Mouse (Mus musculus): Measurements from ENCODE around the gene Thsd7b. TPM values are rescaled to one million over a fixed set of nuclear protein-coding genes. Genes with fewer than 3 reads are reported as not detected.

Thsd7b gene
- polyA plus RNA-seq, 1 experiment from 2014 or later, result 0.82 TPM

GRCm38 (mm10) chr1:129867714-129868113, 594.6 kb downstream of the Thsd7b start:
- no peak overlapping the region for H3K4me2 ChIP-seq
- no peak overlapping the region for H3K27ac ChIP-seq (ENCODE audit: low read depth, low read length)
- no peaks in the 10 kb centered on the region for H3K4me1 ChIP-seq (replicated peaks; ENCODE audit: control insufficient read depth, insufficient read depth, low read length)
- WGBS, result 79% methylated on average over 6 of the region's 6 CpGs
- no peak overlapping the region for H3K9ac ChIP-seq (ENCODE audit: low read depth, low read length)
- no peaks in the 10 kb centered on the region for H3K36me3 ChIP-seq (ENCODE audit: control insufficient read depth, insufficient read depth, low read length)
- ATAC-seq (replicated peaks; ENCODE audit: low FRiP score) (no peak), DNase-seq (ENCODE audit: low spot score) (no peak)
- no peaks in the 10 kb centered on the region for H3K9me3 ChIP-seq (ENCODE audit: control insufficient read depth, low read length)
- no peaks in the 10 kb centered on the region for H3K27me3 ChIP-seq (replicated peaks; ENCODE audit: control insufficient read depth, insufficient read depth, low read length)
- no peak overlapping the region for H3K4me3 ChIP-seq (ENCODE audit: low read depth, low read length)

GRCm38 (mm10) chr1:129874355-129874754, 601.3 kb downstream of the Thsd7b start:
- WGBS, result 72% methylated on average over 4 of the region's 4 CpGs
- Histone ChIP-seq H3K4me2 (no peak overlapping the region), H3K36me3 (ENCODE audit: control insufficient read depth, insufficient read depth, low read length) (no peaks in the 10 kb centered on the region), H3K27ac (ENCODE audit: low read depth, low read length) (no peak overlapping the region), H3K4me3 (ENCODE audit: low read depth, low read length) (no peak overlapping the region), H3K4me1 (replicated peaks; ENCODE audit: control insufficient read depth, insufficient read depth, low read length) (no peaks in the 10 kb centered on the region), H3K9me3 (ENCODE audit: control insufficient read depth, low read length) (no peaks in the 10 kb centered on the region), H3K9ac (ENCODE audit: low read depth, low read length) (no peak overlapping the region), H3K27me3 (replicated peaks; ENCODE audit: control insufficient read depth, insufficient read depth, low read length) (no peaks in the 10 kb centered on the region)
- DNase-seq (ENCODE audit: low spot score), result no peak
- no peak for ATAC-seq (replicated peaks; ENCODE audit: low FRiP score)

DNA sequence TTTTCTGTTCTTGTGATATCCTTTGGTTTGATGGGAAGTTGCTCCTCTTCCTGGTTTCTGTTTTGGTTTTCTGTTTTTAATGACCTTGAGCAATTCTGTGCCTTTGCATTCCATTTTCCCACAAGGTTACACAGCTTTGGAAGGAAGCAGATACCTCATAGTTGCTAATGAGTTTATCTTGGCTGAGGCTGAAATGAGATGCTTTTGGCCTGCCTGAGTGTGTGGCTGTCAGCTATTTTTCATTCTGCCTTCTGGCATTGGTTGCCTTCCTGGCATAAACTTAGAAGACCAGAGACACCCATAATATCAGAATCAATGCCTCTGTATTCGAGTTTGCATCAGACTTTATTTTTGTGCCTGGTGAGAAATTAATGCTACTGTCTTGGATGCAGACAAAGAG, 614.8 kb downstream of the Thsd7b start:
- H3K4me3 ChIP-seq (ENCODE audit: low read depth, low read length), result no peak overlapping the region
- no peaks in the 10 kb centered on the region for H3K27me3 ChIP-seq (replicated peaks; ENCODE audit: control insufficient read depth, insufficient read depth, low read length)
- no peaks in the 10 kb centered on the region for H3K36me3 ChIP-seq (ENCODE audit: control insufficient read depth, insufficient read depth, low read length)
- 47% methylated on average over 1 of the region's 1 CpGs for WGBS
- DNase-seq (ENCODE audit: low spot score), result no peak
- no peak for ATAC-seq (replicated peaks; ENCODE audit: low FRiP score)
- H3K27ac ChIP-seq (ENCODE audit: low read depth, low read length), result no peak overlapping the region
- no peak overlapping the region for H3K4me2 ChIP-seq
- H3K9ac ChIP-seq (ENCODE audit: low read depth, low read length), result no peak overlapping the region
- H3K4me1 ChIP-seq (replicated peaks; ENCODE audit: control insufficient read depth, insufficient read depth, low read length), result no peaks in the 10 kb centered on the region
- H3K9me3 ChIP-seq (ENCODE audit: control insufficient read depth, low read length), result no peaks in the 10 kb centered on the region

DNA sequence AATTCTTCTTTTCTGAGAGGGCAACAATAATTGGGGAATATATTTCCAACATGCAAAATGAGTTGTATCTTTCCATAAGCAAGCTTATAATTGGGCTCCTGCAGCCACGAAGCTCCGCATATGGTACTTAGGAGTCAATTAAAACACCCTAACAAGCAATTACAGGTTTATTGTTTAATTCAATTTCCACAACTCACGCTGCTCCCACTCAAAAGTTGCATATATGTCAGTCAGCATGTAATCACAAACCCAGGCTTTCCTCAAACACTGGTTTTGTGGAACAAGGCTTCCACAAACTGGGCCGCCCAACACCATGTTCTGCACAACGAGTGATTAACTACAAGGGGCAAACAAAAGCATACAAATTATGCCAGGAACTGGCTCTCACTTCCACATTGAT, 625.0 kb downstream of the Thsd7b start:
- no peak overlapping the region for H3K27ac ChIP-seq (ENCODE audit: low read depth, low read length)
- H3K36me3 ChIP-seq (ENCODE audit: control insufficient read depth, insufficient read depth, low read length), result no peaks in the 10 kb centered on the region
- WGBS, result 82% methylated on average over 5 of the region's 5 CpGs
- ATAC-seq (replicated peaks; ENCODE audit: low FRiP score) (no peak), DNase-seq (ENCODE audit: low spot score) (no peak)
- no peak overlapping the region for H3K4me3 ChIP-seq (ENCODE audit: low read depth, low read length)
- H3K9ac ChIP-seq (ENCODE audit: low read depth, low read length), result no peak overlapping the region
- no peak overlapping the region for H3K4me2 ChIP-seq
- H3K4me1 ChIP-seq (replicated peaks; ENCODE audit: control insufficient read depth, insufficient read depth, low read length), result no peaks in the 10 kb centered on the region
- H3K9me3 ChIP-seq (ENCODE audit: control insufficient read depth, low read length), result no peaks in the 10 kb centered on the region
- H3K27me3 ChIP-seq (replicated peaks; ENCODE audit: control insufficient read depth, insufficient read depth, low read length), result no peaks in the 10 kb centered on the region

- Histone ChIP-seq H3K4me3 (ENCODE audit: low read depth, low read length) (no peak overlapping the region), H3K27ac (ENCODE audit: low read depth, low read length) (no peak overlapping the region), H3K4me1 (replicated peaks; ENCODE audit: control insufficient read depth, insufficient read depth, low read length) (no peaks in the 10 kb centered on the region), H3K4me2 (no peak overlapping the region), H3K36me3 (ENCODE audit: control insufficient read depth, insufficient read depth, low read length) (no peaks in the 10 kb centered on the region), H3K9me3 (ENCODE audit: control insufficient read depth, low read length) (no peaks in the 10 kb centered on the region), H3K27me3 (replicated peaks; ENCODE audit: control insufficient read depth, insufficient read depth, low read length) (no peaks in the 10 kb centered on the region), H3K9ac (ENCODE audit: low read depth, low read length) (no peak overlapping the region)
- 37% methylated on average over 4 of the region's 4 CpGs for WGBS
- DNase-seq (ENCODE audit: low spot score) (no peak), ATAC-seq (replicated peaks; ENCODE audit: low FRiP score) (no peak)
Observed at GRCm38 (mm10) chr1:129915484-129915883, 642.4 kb downstream of the Thsd7b start.

DNA sequence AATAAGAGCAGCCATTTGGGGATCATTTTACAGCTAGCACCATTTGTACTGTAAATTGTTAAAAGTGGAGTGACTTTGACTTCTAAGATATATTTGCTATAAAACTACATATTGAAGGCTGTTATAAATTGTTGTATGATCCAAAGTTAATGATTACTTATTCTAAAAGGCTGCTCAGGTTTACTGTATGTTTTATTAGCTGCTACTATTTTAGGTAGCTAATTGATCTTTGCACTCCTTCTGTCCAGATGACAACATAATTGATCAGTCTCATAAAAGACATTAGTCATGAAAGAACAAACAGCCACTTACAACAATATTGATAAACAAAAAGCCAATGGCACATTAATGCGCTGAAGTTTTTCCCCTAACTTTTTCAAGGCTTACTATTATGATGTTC, 644.5 kb downstream of the Thsd7b start:
- no peak overlapping the region for H3K27ac ChIP-seq (ENCODE audit: low read depth, low read length)
- 78% methylated on average over 1 of the region's 1 CpGs for WGBS
- H3K27me3 ChIP-seq (replicated peaks; ENCODE audit: control insufficient read depth, insufficient read depth, low read length), result no peaks in the 10 kb centered on the region
- no peaks in the 10 kb centered on the region for H3K4me1 ChIP-seq (replicated peaks; ENCODE audit: control insufficient read depth, insufficient read depth, low read length)
- no peaks in the 10 kb centered on the region for H3K9me3 ChIP-seq (ENCODE audit: control insufficient read depth, low read length)
- DNase-seq (ENCODE audit: low spot score) (no peak), ATAC-seq (replicated peaks; ENCODE audit: low FRiP score) (no peak)
- no peak overlapping the region for H3K4me3 ChIP-seq (ENCODE audit: low read depth, low read length)
- no peaks in the 10 kb centered on the region for H3K36me3 ChIP-seq (ENCODE audit: control insufficient read depth, insufficient read depth, low read length)
- H3K9ac ChIP-seq (ENCODE audit: low read depth, low read length), result no peak overlapping the region
- H3K4me2 ChIP-seq, result no peak overlapping the region

GRCm38 (mm10) chr1:129919385-129919784, 646.3 kb downstream of the Thsd7b start:
- no peaks in the 10 kb centered on the region for H3K4me1 ChIP-seq (replicated peaks; ENCODE audit: control insufficient read depth, insufficient read depth, low read length)
- no peak overlapping the region for H3K27ac ChIP-seq (ENCODE audit: low read depth, low read length)
- no peaks in the 10 kb centered on the region for H3K9me3 ChIP-seq (ENCODE audit: control insufficient read depth, low read length)
- no peak overlapping the region for H3K4me3 ChIP-seq (ENCODE audit: low read depth, low read length)
- no peaks in the 10 kb centered on the region for H3K36me3 ChIP-seq (ENCODE audit: control insufficient read depth, insufficient read depth, low read length)
- no peak overlapping the region for H3K4me2 ChIP-seq
- H3K9ac ChIP-seq (ENCODE audit: low read depth, low read length), result no peak overlapping the region
- ATAC-seq (replicated peaks; ENCODE audit: low FRiP score) (peak; percentile 51), DNase-seq (ENCODE audit: low spot score) (no peak)
- no peaks in the 10 kb centered on the region for H3K27me3 ChIP-seq (replicated peaks; ENCODE audit: control insufficient read depth, insufficient read depth, low read length)
- WGBS, result 26% methylated on average over 1 of the region's 1 CpGs

DNA sequence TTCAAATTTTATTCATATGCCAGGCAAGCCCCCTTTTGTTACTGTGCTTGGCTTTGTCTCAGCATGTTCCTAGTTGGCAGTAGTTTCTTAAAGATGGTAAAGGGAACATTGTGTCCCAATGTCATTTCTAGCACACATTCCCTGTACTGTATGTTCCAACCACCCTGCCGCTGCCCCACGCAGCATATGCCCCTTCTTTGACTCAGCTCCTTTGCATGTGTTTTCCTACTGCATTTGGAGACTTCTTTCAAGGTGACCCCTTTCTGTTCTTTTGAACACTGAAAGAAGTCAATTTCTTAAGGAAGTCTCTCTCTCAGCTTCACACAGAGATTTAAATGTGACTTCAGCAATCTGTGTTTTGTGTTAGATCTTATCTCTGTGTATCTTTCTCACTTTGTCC, 657.9 kb downstream of the Thsd7b start:
- Histone ChIP-seq H3K27ac (ENCODE audit: low read depth, low read length) (no peak overlapping the region), H3K36me3 (ENCODE audit: control insufficient read depth, insufficient read depth, low read length) (no peaks in the 10 kb centered on the region), H3K4me1 (replicated peaks; ENCODE audit: control insufficient read depth, insufficient read depth, low read length) (no peaks in the 10 kb centered on the region), H3K27me3 (replicated peaks; ENCODE audit: control insufficient read depth, insufficient read depth, low read length) (no peaks in the 10 kb centered on the region), H3K9me3 (ENCODE audit: control insufficient read depth, low read length) (no peaks in the 10 kb centered on the region), H3K4me3 (ENCODE audit: low read depth, low read length) (no peak overlapping the region), H3K9ac (ENCODE audit: low read depth, low read length) (no peak overlapping the region), H3K4me2 (no peak overlapping the region)
- 89% methylated on average over 2 of the region's 2 CpGs for WGBS
- DNase-seq (ENCODE audit: low spot score) (no peak), ATAC-seq (replicated peaks; ENCODE audit: low FRiP score) (no peak)

GRCm38 (mm10) chr1:129943116-129943515, 670.0 kb downstream of the Thsd7b start:
- H3K9me3 ChIP-seq (ENCODE audit: control insufficient read depth, low read length), result no peaks in the 10 kb centered on the region
- DNase-seq (ENCODE audit: low spot score) (no peak), ATAC-seq (replicated peaks; ENCODE audit: low FRiP score) (no peak)
- WGBS, result 70% methylated on average over 9 of the region's 9 CpGs
- no peaks in the 10 kb centered on the region for H3K36me3 ChIP-seq (ENCODE audit: control insufficient read depth, insufficient read depth, low read length)
- H3K4me1 ChIP-seq (replicated peaks; ENCODE audit: control insufficient read depth, insufficient read depth, low read length), result no peaks in the 10 kb centered on the region
- H3K27me3 ChIP-seq (replicated peaks; ENCODE audit: control insufficient read depth, insufficient read depth, low read length), result no peaks in the 10 kb centered on the region
- no peak overlapping the region for H3K27ac ChIP-seq (ENCODE audit: low read depth, low read length)
- H3K4me3 ChIP-seq (ENCODE audit: low read depth, low read length), result no peak overlapping the region
- H3K4me2 ChIP-seq, result no peak overlapping the region
- no peak overlapping the region for H3K9ac ChIP-seq (ENCODE audit: low read depth, low read length)
